In genomic region chr1:86228653-86229052, GRCm38 (mm10) we compare ENCODE assay signal across 11 mouse cellular contexts.
DNase-seq lines count a peak whose midpoint lies in the region; TF ChIP-seq lines count a peak whose summit lies in the region.
"Had no signal": no experiment of that assay in that cellular context is flagged by ENCODE, and none has a peak within 500 bp of the region (broad histone marks: within the 10 kb centered on the region; RNA-seq: fewer than 3 reads in every experiment).

No protein-coding gene starts in this region.

- no peak for TF ChIP-seq EP300 in heart, adult 2 months (IDR thresholded peaks at IDR 0.05; ENCODE audit: insufficient read depth, low read depth, low read length)

- H3K27ac ChIP-seq in liver, adult 2 months (replicated peaks; ENCODE audit: insufficient read depth, low read depth, low read length) = no peak overlapping the region
- H3K27ac ChIP-seq in heart, adult 2 months = no peak overlapping the region
- H3K27ac ChIP-seq: limb, embryonic 15.5 days; midbrain, embryonic 12.5 days had no signal

- H3K27me3 ChIP-seq in liver, adult 2 months (ENCODE audit: control insufficient read depth, insufficient read depth, low read length) = no peaks in the 10 kb centered on the region
- no peaks in the 10 kb centered on the region for H3K27me3 ChIP-seq in heart, adult 2 months (ENCODE audit: control insufficient read depth, insufficient read depth, low read length)
- H3K27me3 ChIP-seq: limb, embryonic 15.5 days; midbrain, embryonic 12.5 days had no signal

- no peaks in the 10 kb centered on the region for H3K36me3 ChIP-seq in liver, adult 2 months (ENCODE audit: control insufficient read depth, insufficient read depth, low read length)
- H3K36me3 ChIP-seq in heart, adult 2 months (ENCODE audit: control insufficient read depth, insufficient read depth, low read length) = no peaks in the 10 kb centered on the region
- H3K36me3 ChIP-seq: limb, embryonic 15.5 days; midbrain, embryonic 12.5 days had no signal

- no peaks in the 10 kb centered on the region for H3K79me2 ChIP-seq in liver, adult 2 months (ENCODE audit: control insufficient read depth, insufficient read depth, low read length)
- no peaks in the 10 kb centered on the region for H3K79me2 ChIP-seq in heart, adult 2 months (replicated peaks; ENCODE audit: control insufficient read depth, insufficient read depth, low read length)

- TF ChIP-seq POLR2A in liver, adult 2 months (IDR thresholded peaks at IDR 0.05; ENCODE audit: extremely low read depth, insufficient read depth, low read length) = no peak
- TF ChIP-seq POLR2A in heart, adult 2 months (IDR thresholded peaks at IDR 0.05; ENCODE audit: insufficient read depth, low read depth, low read length) = no peak

- no peak overlapping the region for H3K9ac ChIP-seq in liver, adult 2 months (ENCODE audit: low read depth, low read length)
- H3K9ac ChIP-seq in heart, adult 2 months (ENCODE audit: low read depth, low read length) = no peak overlapping the region
- H3K9ac ChIP-seq: limb, embryonic 15.5 days; midbrain, embryonic 12.5 days had no signal

- intact Hi-C loops in heart, adult 2 months (cut with DNase I) = no loop called here

- no peaks in the 10 kb centered on the region for H3K4me1 ChIP-seq in liver, adult 2 months (ENCODE audit: control insufficient read depth, insufficient read depth, low read length)
- H3K4me1 ChIP-seq in heart, adult 2 months (ENCODE audit: control insufficient read depth, insufficient read depth, low read length) = no peaks in the 10 kb centered on the region
- H3K4me1 ChIP-seq: limb, embryonic 15.5 days; midbrain, embryonic 12.5 days had no signal

- no peak for TF ChIP-seq CTCF in liver, adult 2 months (IDR thresholded peaks at IDR 0.05; ENCODE audit: low read depth, low read length)
- TF ChIP-seq CTCF in heart, adult 2 months (IDR thresholded peaks at IDR 0.05) = no peak

- H3K4me3 ChIP-seq in liver, adult 2 months (ENCODE audit: insufficient read depth, low read depth, low read length) = no peak overlapping the region
- no peak overlapping the region for H3K4me3 ChIP-seq in heart, adult 2 months
- H3K4me3 ChIP-seq: erythroblast, embryonic 14.5 days; limb, embryonic 15.5 days; midbrain, embryonic 12.5 days had no signal

- peak; percentile 71 for DNase-seq in CD4-positive helper T cell, adult 2 months (ENCODE audit: low read depth, low spot score)
- peak; percentile 56 for DNase-seq in T-cell, adult 2 months (ENCODE audit: low spot score)
- peak; percentile 18 for DNase-seq in liver, adult 2 months (ENCODE audit: extremely low read depth, low read depth, low spot score)
- DNase-seq in natural killer cell, adult 2 months (ENCODE audit: low spot score in 2 of 2) = peak; percentile 49 to 65
- DNase-seq in cerebellum, postnatal 36 days = no peak
- DNase-seq in heart, adult 2 months = no peak
- DNase-seq in MN1 (ENCODE audit: low spot score) = no peak
- DNase-seq: adrenal gland, postnatal 36 days had no signal

- 84% methylated on average over 8 of the region's 8 CpGs for WGBS in liver, adult 2 months
- WGBS in heart, adult 2 months = 69% methylated on average over 8 of the region's 8 CpGs

Comparison
In these comparisons a context has a peak if more than half of its experiments do, and no peak if none do; other contexts are left out.
1. DNase-seq: peak in CD4-positive helper T cell, adult 2 months (single experiment), T-cell, adult 2 months (single experiment), liver, adult 2 months (single experiment) and natural killer cell, adult 2 months (2 of 2); none in cerebellum, postnatal 36 days (0 of 2), heart, adult 2 months (0 of 2) and MN1 (single experiment).